Mouse (Mus musculus) hindbrain, postnatal 0 days (tissue): ENCODE measurements around the gene Wfdc15b. TPM values are rescaled to one million over a fixed set of nuclear protein-coding genes. Genes with fewer than 3 reads are reported as not detected.

Experiments used
- ATAC-seq: fragments of 200-750 bp; cut with Nextera tagmentation; 2 replicates; pipeline ENCODE4 v1.8.0; 2017; ENCODE audit warnings: mild to moderate bottlenecking, moderate TSS enrichment, moderate library complexity
- DNase-seq: peaks from one replicate; pipeline ENCODE4 v3.0.0-alpha.2; 2015; ENCODE audit warnings: low spot score
- H3K27ac ChIP-seq: fragments of 300-500 bp; sonication (generic); 2 replicates; pipeline ENCODE4 v1.5.1; 2014; ENCODE audit warnings: mild to moderate bottlenecking
- H3K27me3 ChIP-seq: fragments of 300-500 bp; sonication (generic); 2 replicates; pipeline ENCODE4 v1.6.1; 2014; ENCODE audit warnings: low read length, mixed read lengths; ENCODE audit not compliant: insufficient read depth
- H3K36me3 ChIP-seq: fragments of 300-500 bp; sonication (generic); 2 replicates; pipeline ENCODE4 v1.6.1; 2014; ENCODE audit warnings: low read length, mixed read lengths; ENCODE audit not compliant: insufficient read depth
- H3K4me1 ChIP-seq: fragments of 300-500 bp; sonication (generic); 2 replicates; pipeline ENCODE4 v1.6.1; 2014; ENCODE audit warnings: antibody characterized with exemption, low read length, mixed read lengths; ENCODE audit not compliant: insufficient read depth
- H3K4me2 ChIP-seq: fragments of 300-500 bp; sonication (generic); 2 replicates; pipeline ENCODE4 v1.6.1; 2014; ENCODE audit warnings: low read depth, mild to moderate bottlenecking, low read length, moderate library complexity, mixed read lengths
- H3K4me3 ChIP-seq: fragments of 300-500 bp; sonication (generic); 2 replicates; pipeline ENCODE4 v1.5.1; 2014; ENCODE audit warnings: low read length
- H3K9ac ChIP-seq: fragments of 300-500 bp; sonication (generic); replicated peaks from 2 replicates; pipeline ENCODE4 v1.6.1; 2014; ENCODE audit warnings: mild to moderate bottlenecking, low read length, moderate library complexity, mixed read lengths
- H3K9me3 ChIP-seq: fragments of 300-500 bp; sonication (generic); 2 replicates; pipeline ENCODE4 v1.6.1; 2016; ENCODE audit warnings: low read length, mixed read lengths
- CTCF ChIP-seq: IDR thresholded peaks from 2 replicates; pipeline ENCODE4 v1.5.1; 2016; ENCODE audit warnings: antibody characterized with exemption, control low read depth, low read depth
- WGBS: fragments of 180-500 bp; shearing (Covaris S2); extraction: QIAGEN DNeasy Blood & Tissue Kit; methylation state at CpG from one replicate; pipeline ENCODE4 v1.1.7; 2014; 5-methylcytosine and 5-hydroxymethylcytosine counted together
- polyA plus RNA-seq: library from polyadenylated mRNA; unstranded; fragments of >200 nt; fragmentation: Nextera tagmentation; extraction: Ambion mirVana; gene quantifications from 2 replicates; pipeline ENCODE4 v1.2.1, GENCODE M21; 2015
- total RNA-seq: library from RNA; depleted of rRNA; stranded (reverse); fragments of >200 nt; gene quantifications from 2 replicates; pipeline ENCODE4 v1.2.3, GENCODE M21; 2014

Gene Wfdc15b
- total and polyA plus RNA-seq, 2 experiments from 2014 or later, result not detected

GRCm38 (mm10) chr2:164192279-164192678 lies 29.2 kb downstream of the Wfdc15b start:
- Histone ChIP-seq H3K36me3 (no peaks in the 10 kb centered on the region), H3K4me3 (no peak overlapping the region), H3K9me3 (no peaks in the 10 kb centered on the region), H3K27ac (no peak overlapping the region), H3K4me2 (no peak overlapping the region), H3K4me1 (no peaks in the 10 kb centered on the region), H3K27me3 (no peaks in the 10 kb centered on the region), H3K9ac (no peak overlapping the region)
- ATAC-seq, result no peak
- no peak for TF ChIP-seq CTCF
- no peak for DNase-seq

GRCm38 (mm10) chr2:164190576-164190975 lies 30.9 kb downstream of the Wfdc15b start, which contains the start of gene Wfdc12:
Wfdc12 (minus strand) TSS chr2:164190608.
- H3K27me3 ChIP-seq, result no peaks in the 10 kb centered on the region
- TF ChIP-seq CTCF, result no peak
- WGBS, result 80% methylated on average over 6 of the region's 6 CpGs
- no peaks in the 10 kb centered on the region for H3K36me3 ChIP-seq
- no peaks in the 10 kb centered on the region for H3K4me1 ChIP-seq
- H3K4me3 ChIP-seq, result no peak within 1 kb of the TSS
- H3K9me3 ChIP-seq, result no peaks in the 10 kb centered on the region
- ATAC-seq (no peak), DNase-seq (no peak)
- no peak within 1 kb of the TSS for H3K9ac ChIP-seq
- H3K4me2 ChIP-seq, result no peak within 1 kb of the TSS
- no peak within 1 kb of the TSS for H3K27ac ChIP-seq

- Histone ChIP-seq H3K4me1 (no peaks in the 10 kb centered on the region), H3K27me3 (no peaks in the 10 kb centered on the region), H3K4me2 (no peak overlapping the region), H3K9ac (no peak overlapping the region), H3K27ac (no peak overlapping the region), H3K4me3 (no peak overlapping the region), H3K36me3 (no peaks in the 10 kb centered on the region), H3K9me3 (no peaks in the 10 kb centered on the region)
- TF ChIP-seq CTCF, result peak; percentile 65
- no peak for DNase-seq
- 30% methylated on average over 5 of the region's 5 CpGs for WGBS
- no peak for ATAC-seq
Observed at GRCm38 (mm10) chr2:164188722-164189121, 32.7 kb downstream of the Wfdc15b start.

GRCm38 (mm10) chr2:164184145-164184719 lies 37.2 kb downstream of the Wfdc15b start:
- no peak for TF ChIP-seq CTCF
- H3K36me3 ChIP-seq, result no peaks in the 10 kb centered on the region
- WGBS, result 45% methylated on average over 9 of the region's 9 CpGs
- H3K4me2 ChIP-seq, result no peak overlapping the region
- H3K9ac ChIP-seq, result no peak overlapping the region
- H3K4me1 ChIP-seq, result no peaks in the 10 kb centered on the region
- no peak overlapping the region for H3K27ac ChIP-seq
- H3K27me3 ChIP-seq, result no peaks in the 10 kb centered on the region
- ATAC-seq (no peak), DNase-seq (no peak)
- H3K4me3 ChIP-seq, result no peak overlapping the region
- H3K9me3 ChIP-seq, result no peaks in the 10 kb centered on the region

GRCm38 (mm10) chr2:164183340-164183739 lies 38.1 kb downstream of the Wfdc15b start:
- no peak overlapping the region for H3K4me2 ChIP-seq
- no peaks in the 10 kb centered on the region for H3K4me1 ChIP-seq
- H3K9ac ChIP-seq, result no peak overlapping the region
- TF ChIP-seq CTCF, result no peak
- H3K36me3 ChIP-seq, result no peaks in the 10 kb centered on the region
- DNase-seq, result no peak
- no peak overlapping the region for H3K4me3 ChIP-seq
- no peaks in the 10 kb centered on the region for H3K9me3 ChIP-seq
- ATAC-seq, result no peak
- no peaks in the 10 kb centered on the region for H3K27me3 ChIP-seq
- 72% methylated on average over 9 of the region's 9 CpGs for WGBS
- no peak overlapping the region for H3K27ac ChIP-seq

GRCm38 (mm10) chr2:164182692-164183255 lies 38.7 kb downstream of the Wfdc15b start, which contains the start of gene Wfdc5:
Wfdc5 (minus strand) TSS chr2:164182742.
- H3K9ac ChIP-seq, result no peak within 1 kb of the TSS
- 87% methylated on average over 7 of the region's 7 CpGs for WGBS
- DNase-seq (no peak), ATAC-seq (no peak)
- no peak within 1 kb of the TSS for H3K4me2 ChIP-seq
- no peak within 1 kb of the TSS for H3K4me3 ChIP-seq
- H3K27me3 ChIP-seq, result no peaks in the 10 kb centered on the region
- no peak within 1 kb of the TSS for H3K27ac ChIP-seq
- no peaks in the 10 kb centered on the region for H3K9me3 ChIP-seq
- no peaks in the 10 kb centered on the region for H3K4me1 ChIP-seq
- no peak for TF ChIP-seq CTCF
- no peaks in the 10 kb centered on the region for H3K36me3 ChIP-seq

GRCm38 (mm10) chr2:164180770-164181169 lies 40.7 kb downstream of the Wfdc15b start:
- no peak for TF ChIP-seq CTCF
- H3K4me3 ChIP-seq, result no peak overlapping the region
- 90% methylated on average over 4 of the region's 4 CpGs for WGBS
- no peak overlapping the region for H3K9ac ChIP-seq
- H3K4me2 ChIP-seq, result no peak overlapping the region
- H3K9me3 ChIP-seq, result no peaks in the 10 kb centered on the region
- DNase-seq (no peak), ATAC-seq (no peak)
- H3K27ac ChIP-seq, result no peak overlapping the region
- H3K4me1 ChIP-seq, result no peaks in the 10 kb centered on the region
- H3K36me3 ChIP-seq, result no peaks in the 10 kb centered on the region
- H3K27me3 ChIP-seq, result no peaks in the 10 kb centered on the region
